Comparison of ENCODE assay signal across 17 mouse cellular contexts in genomic region chr9:56682826-56683225, GRCm38 (mm10).
"Had no signal": no experiment of that assay in that cellular context is flagged by ENCODE, and none has a peak within 500 bp of the region (broad histone marks: within the 10 kb centered on the region; RNA-seq: fewer than 3 reads in every experiment).

No protein-coding gene starts in this region.

- H3K27ac ChIP-seq: liver, embryonic 13.5 days; neural tube, embryonic 13.5 days; stomach, embryonic 15.5 days had no signal

- ATAC-seq: midbrain, embryonic 16.5 days had no signal

- H3K27me3 ChIP-seq: liver, embryonic 13.5 days; neural tube, embryonic 13.5 days; stomach, embryonic 15.5 days had no signal

- H3K4me1 ChIP-seq: liver, embryonic 13.5 days had no signal

- H3K4me2 ChIP-seq: liver, embryonic 13.5 days; midbrain, embryonic 11.5 days; neural tube, embryonic 13.5 days; stomach, embryonic 15.5 days had no signal

- H3K9ac ChIP-seq: liver, embryonic 13.5 days; neural tube, embryonic 13.5 days; stomach, embryonic 15.5 days had no signal

- DNase-seq: kidney, adult 11 months; kidney, adult 9 months; kidney, postnatal 14 days; kidney, postnatal 4 days; layer of hippocampus, postnatal 36 days; liver, embryonic 13.5 days; lung, adult 2 months; lung, postnatal 14 days; lung, postnatal 4 days; right cerebral cortex, postnatal 25 days; spleen, adult 18-20 months; thymus, postnatal 25 days had no signal

- H3K36me3 ChIP-seq: liver, embryonic 13.5 days; neural tube, embryonic 13.5 days; stomach, embryonic 15.5 days had no signal

- H3K9me3 ChIP-seq: liver, embryonic 13.5 days; stomach, embryonic 15.5 days had no signal

- H3K4me3 ChIP-seq: liver, embryonic 13.5 days; myocyte; neural tube, embryonic 13.5 days; stomach, embryonic 15.5 days had no signal
